Mouse (Mus musculus): ENCODE results near the gene Gm45799. TPM values are rescaled to one million over a fixed set of nuclear protein-coding genes. Genes with fewer than 3 reads are reported as not detected.

Gm45799 gene
- 8.0 TPM for polyA plus RNA-seq (2017; shearing (Covaris generic))

DNA sequence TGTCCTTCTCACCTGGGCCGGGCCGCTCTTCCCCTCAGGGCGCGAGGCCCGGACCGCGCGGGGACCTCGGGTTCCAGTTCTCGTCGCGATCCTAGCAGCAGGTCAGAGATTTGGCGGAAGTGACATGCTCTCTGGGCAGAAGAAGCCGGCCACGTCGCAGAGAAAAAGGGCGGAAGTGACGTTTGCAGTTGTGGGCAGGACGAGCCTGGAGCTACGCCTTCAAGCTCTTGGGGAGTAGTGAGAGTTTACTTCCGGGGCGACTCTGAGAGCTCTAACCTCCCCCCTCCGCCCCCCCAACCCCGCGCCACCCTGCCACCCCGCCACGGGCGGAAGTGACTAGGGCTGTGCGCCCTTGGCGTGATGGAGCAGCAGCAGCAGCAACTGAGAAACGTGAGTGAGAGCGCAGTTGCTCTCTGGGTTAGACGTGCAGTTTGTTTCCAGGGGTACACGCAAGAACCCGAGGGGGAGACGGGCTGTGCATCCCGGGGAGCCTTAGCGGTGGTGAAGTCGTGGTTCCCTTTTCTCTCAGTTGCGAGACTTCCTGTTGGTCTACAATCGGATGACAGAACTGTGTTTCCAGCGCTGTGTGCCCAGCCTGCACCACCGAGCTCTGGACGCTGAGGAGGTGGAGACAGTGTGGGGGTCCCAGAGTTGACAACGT, at the start of gene Gm45799, which contains the start of gene Arfip2:
Gene Gm45799, plus strand, starts transcription at position 320 of the 661 bp plus-strand sequence.
Gene Arfip2, minus strand, starts transcription at position 184 of the 661 bp plus-strand sequence.

DNA sequence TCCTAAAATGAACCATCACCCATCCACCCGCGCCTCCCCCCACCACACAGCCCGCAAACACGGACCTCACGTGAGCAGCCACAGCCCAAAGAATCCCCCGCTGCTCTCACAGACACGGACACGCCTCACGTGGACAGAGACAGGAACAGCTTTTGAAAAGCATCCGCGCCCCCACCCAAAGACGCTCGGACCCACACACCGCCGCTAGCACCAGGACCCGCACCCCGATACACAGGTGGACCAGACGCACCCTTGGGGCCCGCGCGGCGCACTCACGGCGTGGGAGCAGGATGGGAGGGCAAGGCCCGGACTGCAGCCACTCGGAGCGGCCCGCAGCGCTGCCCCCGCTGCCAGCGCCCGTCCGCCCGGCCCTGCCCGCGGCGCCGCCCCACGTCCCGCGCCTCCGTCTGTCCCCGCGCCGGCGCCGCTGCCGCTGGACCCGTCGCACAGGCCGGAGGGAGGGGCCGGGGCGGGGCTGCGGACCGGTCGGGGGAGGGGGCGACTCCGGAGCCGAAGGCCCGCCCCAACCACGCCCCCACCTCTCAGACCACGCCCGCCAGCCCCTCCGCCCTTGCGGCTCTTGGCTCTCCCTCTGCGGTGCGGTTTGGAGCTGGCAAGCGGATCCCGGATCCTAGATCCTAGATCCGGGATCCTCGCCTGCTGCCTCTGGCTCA, 7.1 kb upstream of the Gm45799 start, which contains the start of gene Trim3:
Gene Trim3, minus strand, starts transcription at position 445 of the 674 bp plus-strand sequence.

DNA sequence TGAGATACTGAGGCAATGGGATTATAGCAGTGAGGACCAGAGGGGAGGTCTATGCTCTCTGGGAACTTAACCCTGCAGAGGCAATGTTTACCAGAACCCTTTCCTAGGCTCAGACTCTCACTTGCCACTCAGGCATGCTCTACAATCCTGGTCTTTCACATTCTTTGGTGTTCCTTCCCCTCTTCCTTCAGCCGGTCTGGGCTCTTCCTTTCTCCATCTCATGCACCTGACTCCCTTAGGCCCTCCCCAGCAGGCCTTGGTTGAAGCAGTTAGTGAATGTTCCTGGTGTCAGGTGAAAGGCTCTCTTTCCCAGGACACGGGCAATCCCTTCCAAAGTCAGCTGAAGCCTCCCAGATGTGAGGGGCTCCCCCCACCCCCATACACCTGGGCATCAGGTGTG, 596 bp upstream of the Gm45799 start, which contains the start of gene Timm10b:
Gene Timm10b, plus strand, starts transcription at position 301 of the 400 bp plus-strand sequence.

DNA sequence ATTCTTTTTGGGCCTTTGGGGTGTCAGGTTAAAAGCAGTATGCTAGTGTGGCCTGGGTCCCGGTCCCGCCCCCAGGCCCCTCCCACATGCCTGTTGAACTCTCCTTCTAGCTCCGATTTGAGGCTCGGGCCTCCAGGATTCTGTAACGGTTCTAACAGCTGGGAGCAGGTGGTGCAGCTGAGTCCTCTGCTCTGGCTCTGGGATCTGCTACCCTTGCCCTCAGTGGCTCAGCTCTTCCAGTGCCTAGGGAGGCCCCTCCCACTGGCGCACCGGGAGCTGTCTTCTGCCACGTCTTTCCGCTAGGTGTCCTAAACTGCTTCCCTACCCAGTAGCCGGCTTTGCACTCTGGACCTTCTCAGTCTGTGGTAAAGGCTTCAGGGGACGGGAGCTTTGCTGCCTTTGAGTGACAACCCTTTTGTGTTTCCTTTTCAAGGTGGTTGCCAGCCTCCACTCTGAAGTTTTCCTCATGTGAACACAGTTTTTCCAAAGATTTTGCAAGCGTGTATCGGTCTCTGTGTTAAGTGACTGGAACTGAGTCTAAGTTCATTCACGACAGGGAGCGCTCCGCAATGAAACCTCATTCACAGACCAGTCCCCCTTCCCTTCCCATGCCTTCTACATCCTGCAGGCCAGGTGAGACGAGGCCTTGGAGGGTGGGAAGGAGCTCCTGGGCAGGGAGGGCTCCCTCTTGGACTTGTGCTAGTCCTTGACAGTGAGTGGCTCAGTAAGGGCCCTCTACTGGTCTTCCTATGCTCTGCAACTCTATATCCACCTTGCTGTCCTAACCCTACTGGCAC, 10.5 kb downstream of the Gm45799 start, which contains the start of gene Dnhd1:
Gene Dnhd1, plus strand, starts transcription at position 189 of the 797 bp plus-strand sequence.

Other genes with a start within 250 kb of the Gm45799 start
- 49.0 TPM for gene Fam160a2, start 240.5 kb upstream of the Gm45799 start, polyA plus RNA-seq (2017; shearing (Covaris generic))
- not detected for gene Cnga4, start 236.0 kb upstream of the Gm45799 start, polyA plus RNA-seq (2017; shearing (Covaris generic))
- not detected for gene Cckbr, start 214.8 kb upstream of the Gm45799 start, polyA plus RNA-seq (2017; shearing (Covaris generic))
- gene Cavin3, start 158.3 kb upstream of the Gm45799 start, polyA plus RNA-seq (2017; shearing (Covaris generic)), result not detected
- gene Smpd1, start 86.2 kb upstream of the Gm45799 start, polyA plus RNA-seq (2017; shearing (Covaris generic)), result 46.6 TPM
- 11.6 TPM for gene Apbb1, start 58.9 kb upstream of the Gm45799 start, polyA plus RNA-seq (2017; shearing (Covaris generic))
- gene Hpx, start 40.4 kb upstream of the Gm45799 start, polyA plus RNA-seq (2017; shearing (Covaris generic)), result not detected
- gene Trim3, start 7.0 kb upstream of the Gm45799 start, polyA plus RNA-seq (2017; shearing (Covaris generic)), result 2.1 TPM
- 209 TPM for gene Timm10b, start 496 bp upstream of the Gm45799 start, polyA plus RNA-seq (2017; shearing (Covaris generic))
- gene Arfip2, start 136 bp upstream of the Gm45799 start, polyA plus RNA-seq (2017; shearing (Covaris generic)), result 25.8 TPM
- gene Dnhd1, start 10.3 kb downstream of the Gm45799 start, polyA plus RNA-seq (2017; shearing (Covaris generic)), result 2.4 TPM
- 230 TPM for gene Ilk, start 96.0 kb downstream of the Gm45799 start, polyA plus RNA-seq (2017; shearing (Covaris generic))
- 40.5 TPM for gene Rrp8, start 96.8 kb downstream of the Gm45799 start, polyA plus RNA-seq (2017; shearing (Covaris generic))
- gene Taf10, start 103.8 kb downstream of the Gm45799 start, polyA plus RNA-seq (2017; shearing (Covaris generic)), result 20.5 TPM
- gene Tpp1, start 111.7 kb downstream of the Gm45799 start, polyA plus RNA-seq (2017; shearing (Covaris generic)), result 138 TPM
- gene Dchs1, start 147.1 kb downstream of the Gm45799 start, polyA plus RNA-seq (2017; shearing (Covaris generic)), result not detected
- gene Mrpl17, start 170.5 kb downstream of the Gm45799 start, polyA plus RNA-seq (2017; shearing (Covaris generic)), result 145 TPM

All from inflammation-experienced regulatory T-cells, adult 16 weeks (primary cell).